Mouse (Mus musculus) mouse trophoblast stem cell (cell line): ENCODE data around the gene Pde1b.

Experiments
- in situ Hi-C, 2 experiments: fragments of 300-500 bp; cut with MseI, MboI; formaldehyde crosslinking; loops; 2 replicates in 1 of 2; 3 replicates in 1 of 2; pipeline ENCODE4 v1.15.1; 2025

The Pde1b gene

DNA sequence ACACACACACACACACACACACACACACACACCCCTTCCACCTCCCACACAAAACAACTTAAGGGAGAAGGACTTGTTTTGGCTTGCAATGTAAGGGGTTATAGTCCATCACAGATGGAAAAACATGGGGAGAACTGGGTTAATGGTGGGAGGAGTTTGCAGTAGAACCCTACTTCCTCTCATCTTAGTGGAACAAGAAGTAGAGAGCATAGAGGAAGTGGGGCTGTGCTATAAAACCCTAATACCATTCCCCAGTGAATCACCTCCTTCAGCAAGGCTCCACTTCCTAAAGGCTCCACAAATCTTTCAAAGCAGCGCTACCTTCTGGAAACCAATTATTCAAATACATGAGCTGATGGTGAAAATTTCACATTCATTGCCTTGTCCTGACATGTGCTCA lies 46.6 kb downstream of the Pde1b start:
- in situ Hi-C loops, result no loop called here

DNA sequence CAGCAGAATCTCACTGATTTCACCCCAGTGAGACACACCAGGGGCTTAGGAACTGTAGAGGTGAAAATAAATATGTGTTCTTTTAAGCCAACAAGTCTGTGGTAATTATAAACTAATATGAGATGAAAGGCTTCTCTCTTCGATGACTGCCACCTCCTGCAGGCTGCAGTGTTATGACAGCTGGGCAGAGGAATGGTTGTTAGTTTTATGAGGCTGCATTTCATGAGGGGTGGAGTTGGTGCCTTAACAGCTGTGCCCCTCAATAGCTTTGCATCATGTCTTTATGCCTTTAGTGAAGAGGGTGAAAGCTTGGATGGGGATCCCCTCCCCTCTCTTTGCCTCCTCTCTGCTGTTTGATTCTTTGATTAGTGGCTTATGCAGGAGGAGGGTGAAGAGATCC lies 48.2 kb downstream of the Pde1b start:
- in situ Hi-C loops, result loop anchor here in 1 of 2 experiments (5.0 kb wide), 1 partner anchor 69 kb away; no protein-coding TSS in a partner anchor

DNA sequence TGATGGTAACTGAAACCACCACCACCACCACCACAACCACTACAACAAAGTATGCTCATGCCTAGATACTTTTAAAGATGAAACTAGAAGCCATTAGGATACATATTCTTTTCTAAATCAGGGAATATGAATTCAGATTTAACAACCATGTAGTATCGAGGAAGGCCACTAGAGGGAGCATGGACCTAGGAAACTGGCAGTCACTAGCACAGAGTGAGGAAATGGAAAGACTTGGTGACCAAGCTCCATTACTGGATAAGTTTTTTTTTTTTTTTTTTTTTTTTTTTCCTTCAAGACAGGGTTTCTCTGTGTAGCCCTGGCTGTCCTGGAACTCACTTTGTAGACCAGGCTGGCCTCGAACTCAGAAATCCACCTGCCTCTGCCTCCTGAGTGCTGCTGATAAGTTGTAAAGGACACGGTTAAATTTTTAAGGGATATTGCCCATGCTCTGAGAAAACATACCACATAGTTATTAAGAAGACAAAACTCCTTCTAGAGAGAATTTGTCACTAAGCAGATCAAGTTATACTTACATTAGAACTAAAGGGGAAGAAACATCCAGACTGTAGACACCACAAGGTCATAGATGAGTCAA lies 49.4 kb downstream of the Pde1b start:
- in situ Hi-C loops, result loop anchor here in 1 of 2 experiments (5.0 kb wide), 1 partner anchor 70 kb away; no protein-coding TSS in a partner anchor

DNA sequence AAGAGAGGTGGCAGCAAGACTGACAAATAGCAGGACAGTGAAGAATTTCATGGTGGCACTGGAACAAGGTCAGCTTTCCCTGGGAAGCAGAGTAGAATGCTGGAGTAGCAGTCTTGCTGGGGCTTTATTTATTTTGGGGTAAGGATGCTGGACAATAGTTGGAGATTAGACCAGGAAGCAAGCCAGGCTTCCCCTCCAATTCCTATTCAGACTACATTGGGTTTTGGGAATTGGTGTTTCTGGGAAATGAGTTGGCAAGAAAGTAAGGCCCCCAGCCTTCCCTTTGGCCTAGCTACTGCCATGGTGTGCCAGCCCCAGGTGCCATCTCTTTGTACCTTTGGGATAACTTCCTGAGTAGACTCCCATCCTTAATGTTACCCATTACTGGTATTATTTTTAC lies 62.1 kb downstream of the Pde1b start, which contains the start of gene Glycam1:
Glycam1 (minus strand) TSS at position 101 of the 400 bp plus-strand sequence.
- in situ Hi-C loops, result no loop called here
